Mouse (Mus musculus) ES-CJ7 (cell line): ENCODE results near the gene Kcnk15.
A peak's percentile ranks its signal among the peaks of the same experiment; 100 is the strongest.

Experiments used
- DNase-seq: peaks from one replicate; pipeline ENCODE4 v3.0.0; 2011; ENCODE audit warnings: low read depth, low spot score

Gene Kcnk15

DNA sequence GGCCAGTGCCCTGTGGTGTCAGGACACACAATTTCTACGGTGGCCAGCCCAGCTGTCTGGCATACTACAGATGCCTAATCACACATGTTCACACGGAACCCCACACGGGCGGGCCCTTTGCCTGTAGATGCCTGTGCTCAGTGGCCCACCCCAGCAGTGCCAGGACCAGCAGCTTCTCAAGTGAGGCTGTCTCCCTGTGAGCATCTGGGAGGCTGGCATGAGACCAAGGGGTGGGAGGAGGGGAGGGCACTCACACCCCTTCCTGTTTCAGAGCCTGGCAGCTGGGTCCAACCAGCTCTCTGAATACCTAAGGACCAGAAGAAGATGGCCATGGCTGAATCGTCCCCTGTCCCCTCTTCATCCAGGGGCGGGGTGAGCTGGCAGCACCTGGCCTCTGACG lies 22.0 kb downstream of the Kcnk15 start:
- no peak for DNase-seq

DNA sequence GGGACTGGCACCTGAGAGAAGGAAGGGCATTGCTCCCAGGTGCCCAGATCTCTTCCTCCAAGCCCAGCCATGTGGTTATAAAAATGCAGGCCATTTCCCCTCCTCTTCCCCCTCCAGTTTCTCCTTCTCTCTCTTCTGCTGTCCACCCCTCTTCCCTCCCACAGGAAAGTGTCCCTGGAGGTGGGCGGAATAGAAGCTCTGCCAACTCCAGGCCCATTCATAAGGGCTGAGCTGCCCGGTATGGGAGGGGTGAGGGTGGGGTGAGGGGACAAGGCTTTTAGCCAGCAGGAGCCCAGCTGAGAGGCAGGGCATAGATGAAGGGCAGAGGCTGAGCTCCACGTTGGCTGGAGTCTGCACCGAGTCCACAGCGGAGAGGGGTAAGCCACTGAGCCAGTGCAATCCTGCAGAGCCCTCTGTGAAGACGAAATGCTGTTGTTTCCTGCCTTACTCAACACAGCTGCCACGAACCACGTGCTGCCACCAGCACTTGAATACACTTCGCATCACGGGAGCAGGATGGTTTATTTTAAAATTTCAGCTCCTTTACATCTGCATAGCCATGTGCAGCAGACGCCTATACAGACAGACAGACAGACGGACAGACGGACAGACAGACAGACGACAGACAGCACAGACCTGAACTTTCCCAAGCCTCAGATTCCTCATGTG lies 23.5 kb downstream of the Kcnk15 start:
- DNase-seq, result no peak

DNA sequence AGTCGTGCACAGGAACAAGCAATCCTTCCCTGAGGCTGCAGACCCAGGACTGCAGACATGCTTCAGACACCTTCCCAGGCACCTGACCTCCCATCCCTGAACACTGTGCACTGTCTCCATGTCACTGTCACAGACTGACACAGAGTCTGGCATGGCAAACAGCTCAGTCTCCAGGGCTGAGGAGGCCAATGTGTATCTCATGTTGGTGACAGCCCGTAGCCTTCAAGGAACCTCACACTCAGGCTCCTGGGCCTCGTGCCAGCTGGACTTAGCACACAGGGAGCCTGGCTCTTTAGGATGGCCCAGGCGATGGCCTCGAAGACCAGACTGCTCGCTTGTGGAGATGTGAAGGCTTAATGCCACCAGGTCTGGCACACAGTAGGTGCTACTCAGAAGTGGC lies 27.4 kb downstream of the Kcnk15 start:
- DNase-seq, result no peak

DNA sequence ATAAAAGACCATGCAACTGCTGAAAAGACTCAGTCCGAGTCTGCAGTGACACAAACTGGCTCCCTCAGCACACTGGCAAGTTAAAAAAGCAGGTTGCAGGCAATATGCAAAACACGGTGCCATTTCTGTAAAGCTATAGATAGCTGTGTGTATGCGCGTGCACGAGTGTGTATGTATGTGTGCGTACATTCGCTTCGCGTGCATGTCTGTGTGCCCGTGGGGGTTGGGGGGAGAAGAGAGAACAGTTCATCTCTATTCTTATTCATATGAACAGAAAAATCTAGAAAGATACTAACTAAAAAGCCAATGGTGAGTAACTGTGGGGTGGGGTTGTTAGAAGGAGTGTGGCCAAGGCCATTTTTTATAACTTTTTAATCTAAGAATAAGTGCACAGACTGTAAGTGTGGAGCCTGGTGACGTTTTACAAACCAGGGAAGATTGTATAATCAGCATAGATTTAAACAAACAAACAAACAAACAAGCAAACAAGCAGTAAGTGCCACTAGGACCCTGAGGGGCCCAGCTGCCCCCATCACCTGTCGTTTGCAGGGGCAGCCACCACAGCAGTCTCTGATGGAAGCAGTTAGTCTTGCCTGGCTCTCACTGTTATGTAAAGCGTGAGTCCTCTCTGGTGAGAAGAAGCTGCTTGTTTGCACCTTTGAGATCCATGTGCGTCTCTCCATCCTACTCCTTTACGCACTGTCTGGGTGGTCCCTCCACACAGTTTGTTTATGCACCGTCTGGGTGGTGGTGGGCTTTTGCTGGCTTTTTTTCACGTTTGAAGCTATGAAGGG lies 29.6 kb downstream of the Kcnk15 start:
- peak; percentile 28 for DNase-seq

DNA sequence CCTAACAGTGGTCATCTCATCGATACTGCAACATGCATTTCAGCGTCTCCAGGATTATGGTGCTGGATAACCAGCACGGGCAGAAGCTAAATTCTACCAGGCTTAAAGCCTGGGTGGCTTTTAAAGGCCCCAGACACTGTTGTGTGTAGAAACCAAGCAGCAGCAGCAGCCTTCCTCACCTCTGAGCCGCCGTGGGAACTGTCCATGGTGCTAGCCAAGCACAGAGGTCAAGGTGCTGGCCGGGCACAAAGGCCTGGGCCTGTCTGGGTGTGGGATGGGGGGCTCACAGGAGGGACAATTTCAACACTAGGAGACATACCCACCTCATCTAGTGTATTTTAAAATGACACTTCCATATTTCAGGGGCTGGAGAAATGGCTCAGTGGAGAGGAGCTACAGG lies 36.0 kb downstream of the Kcnk15 start:
- peak; percentile 28 for DNase-seq

DNA sequence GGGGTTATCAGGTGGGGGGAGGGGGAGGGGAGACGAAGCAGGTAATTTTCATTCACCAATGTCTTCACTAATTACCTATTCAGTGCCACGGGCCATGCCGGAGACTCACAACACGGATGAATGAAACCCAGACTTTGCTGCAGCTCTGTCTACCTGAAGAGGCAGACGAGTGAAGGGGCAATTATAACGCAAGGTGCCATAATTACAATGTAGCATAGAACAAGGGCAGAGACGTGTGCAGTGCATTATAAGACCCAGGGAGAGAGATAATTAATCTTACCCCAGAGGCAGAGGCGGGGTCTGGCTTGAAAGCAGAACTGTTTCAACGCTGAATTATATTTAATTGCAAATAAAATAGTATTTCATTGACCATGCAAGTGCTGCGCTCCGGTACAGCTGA lies 37.1 kb downstream of the Kcnk15 start:
- DNase-seq, result no peak

DNA sequence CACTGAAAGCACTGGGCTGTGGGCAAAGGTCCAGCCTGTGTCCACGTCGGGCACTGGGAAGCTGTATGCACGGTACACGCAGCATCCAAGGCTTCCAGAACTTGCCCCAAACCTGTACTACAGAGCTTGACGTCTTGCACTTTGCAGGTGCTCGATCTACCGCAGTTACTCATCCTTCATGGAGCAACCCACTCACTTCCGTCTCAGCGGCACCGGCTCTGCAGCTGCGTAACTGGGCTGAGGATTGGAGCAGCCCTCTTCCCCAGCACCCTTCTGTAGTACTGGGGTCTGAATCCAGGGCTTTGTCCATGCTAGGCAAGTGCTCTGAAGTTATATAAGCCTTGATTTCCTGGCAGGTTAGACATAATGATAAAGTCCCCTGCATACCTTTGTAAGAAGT lies 37.8 kb downstream of the Kcnk15 start:
- no peak for DNase-seq

DNA sequence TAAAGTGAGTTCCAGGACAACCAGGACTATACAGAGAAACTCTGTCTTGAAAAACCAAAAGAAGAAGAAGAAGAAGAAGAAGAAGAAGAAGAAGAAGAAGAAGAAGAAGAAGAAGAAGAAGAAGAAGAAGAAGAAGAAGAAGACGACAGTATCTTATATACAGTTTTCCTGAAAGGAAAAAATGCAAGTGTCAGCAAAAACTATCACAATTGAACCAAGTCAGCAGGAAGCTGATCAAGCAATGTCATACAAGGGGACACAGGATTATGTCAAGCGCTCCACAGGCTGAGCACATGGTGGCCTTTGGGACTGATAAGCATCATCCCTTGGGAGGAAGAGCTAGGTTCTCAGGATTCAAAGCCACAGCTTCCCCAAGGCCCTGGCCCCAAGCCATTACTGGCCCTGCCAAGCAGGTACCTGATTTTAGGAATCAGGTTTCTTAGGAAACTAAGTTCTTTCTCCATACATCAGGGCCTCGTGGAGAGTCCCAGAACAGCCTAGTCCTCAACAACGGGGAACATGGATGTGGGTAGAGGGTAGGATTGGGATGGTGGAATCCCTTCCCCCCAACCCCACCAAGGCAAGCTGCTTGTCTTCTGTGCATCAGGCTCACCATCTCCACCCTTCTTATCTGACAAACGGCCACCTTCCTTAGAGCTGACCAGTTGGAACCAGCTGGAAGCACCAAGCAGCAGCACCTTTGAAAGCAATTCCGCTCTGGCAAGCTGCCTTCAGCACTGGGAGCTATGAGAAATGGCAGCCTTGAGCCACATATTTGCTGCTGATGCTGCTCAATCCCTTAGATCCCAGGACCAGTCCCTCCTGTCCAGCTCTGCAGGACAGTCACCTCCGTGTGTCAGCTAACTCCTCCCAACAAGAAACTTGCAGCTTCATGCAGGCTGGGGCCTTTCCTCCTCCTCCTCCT lies 40.3 kb downstream of the Kcnk15 start:
- no peak for DNase-seq

DNA sequence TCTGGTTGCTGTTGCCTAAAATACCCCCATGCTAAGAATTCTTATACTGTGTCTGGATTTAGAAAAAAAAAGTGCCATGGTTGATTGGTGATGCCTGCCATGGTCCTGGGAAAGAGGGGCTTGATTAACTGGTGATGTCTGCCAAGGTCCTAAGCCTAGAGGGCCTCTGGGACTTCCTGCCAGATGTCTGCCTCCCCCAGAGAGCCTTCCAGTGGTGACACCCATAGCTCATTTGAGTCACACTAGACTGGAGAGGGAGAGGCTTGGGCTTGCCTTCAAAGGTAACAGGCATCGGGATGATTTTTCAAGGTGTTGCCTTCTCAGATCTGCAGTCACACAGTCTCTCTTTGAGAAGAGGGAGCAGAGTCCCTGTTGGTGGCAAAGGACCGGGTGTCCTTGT lies 41.7 kb downstream of the Kcnk15 start:
- no peak for DNase-seq

DNA sequence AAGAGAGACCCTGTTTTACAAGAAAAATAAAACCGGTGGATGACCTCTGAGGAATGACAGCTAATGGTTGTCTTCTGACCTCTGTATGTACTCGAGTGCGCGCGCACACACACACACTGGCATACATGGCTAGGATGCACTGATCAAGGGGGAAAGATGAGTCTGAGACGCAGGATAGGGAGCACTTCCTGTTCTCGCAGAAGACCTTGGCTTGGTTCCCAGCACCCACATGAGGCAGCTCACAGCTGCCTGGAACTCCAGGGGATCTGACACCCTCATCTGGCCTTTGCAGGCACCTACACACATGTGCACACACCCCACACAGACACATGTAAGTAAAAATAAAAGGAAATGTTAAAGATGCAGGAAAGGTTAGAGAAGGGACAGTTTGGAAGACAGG lies 43.6 kb downstream of the Kcnk15 start:
- no peak for DNase-seq

DNA sequence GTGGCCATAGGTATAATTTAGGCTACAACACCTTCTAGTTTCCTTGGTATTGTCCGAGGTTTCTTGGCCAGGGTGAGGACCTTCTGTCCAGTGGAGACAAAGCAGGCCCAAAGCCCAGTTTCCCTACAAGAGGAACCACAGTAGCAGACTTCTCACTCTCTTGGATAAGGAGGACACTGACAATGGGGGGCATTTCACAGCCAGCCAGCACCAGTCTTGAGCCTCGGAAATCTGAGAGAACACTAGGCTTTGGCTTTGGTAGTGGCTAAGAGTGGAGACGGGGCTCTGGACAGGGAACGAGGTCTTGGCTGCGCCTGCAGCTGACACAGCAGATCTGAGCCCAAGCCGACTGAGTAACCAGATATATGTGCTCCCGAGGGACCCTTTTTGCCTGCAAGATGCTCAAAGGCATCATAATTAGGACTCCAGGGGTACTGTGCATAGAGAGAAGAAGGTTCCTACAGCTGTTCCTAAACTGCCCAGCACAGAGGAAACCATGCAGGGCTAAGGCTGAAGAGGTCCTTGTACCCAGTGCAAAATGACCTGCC lies 44.6 kb downstream of the Kcnk15 start:
- DNase-seq, result no peak

DNA sequence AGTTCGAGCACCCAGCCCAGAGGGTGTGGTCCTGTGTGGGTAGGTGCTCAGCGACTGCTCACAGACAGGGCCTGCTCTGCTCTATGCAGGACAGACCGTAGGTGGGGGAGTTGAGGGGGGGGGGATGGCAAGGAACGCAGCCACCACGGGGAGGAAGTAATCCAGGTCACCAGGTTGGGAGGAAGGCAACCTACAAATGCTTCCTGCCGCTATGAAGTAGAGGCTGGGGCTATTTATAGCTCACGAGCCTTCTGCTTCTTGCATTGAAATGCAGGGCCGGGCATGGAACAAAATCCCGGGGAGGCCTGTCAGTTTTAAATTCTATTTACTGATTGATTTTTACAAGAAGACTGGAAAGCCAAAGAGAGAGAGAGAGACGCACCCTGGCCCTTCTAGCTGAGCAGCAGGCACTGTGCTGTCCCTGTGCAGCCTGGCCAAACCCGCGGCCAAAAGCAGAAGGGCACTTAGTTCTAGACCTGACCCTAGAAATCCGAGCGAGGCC lies 46.5 kb downstream of the Kcnk15 start:
- DNase-seq, result no peak

DNA sequence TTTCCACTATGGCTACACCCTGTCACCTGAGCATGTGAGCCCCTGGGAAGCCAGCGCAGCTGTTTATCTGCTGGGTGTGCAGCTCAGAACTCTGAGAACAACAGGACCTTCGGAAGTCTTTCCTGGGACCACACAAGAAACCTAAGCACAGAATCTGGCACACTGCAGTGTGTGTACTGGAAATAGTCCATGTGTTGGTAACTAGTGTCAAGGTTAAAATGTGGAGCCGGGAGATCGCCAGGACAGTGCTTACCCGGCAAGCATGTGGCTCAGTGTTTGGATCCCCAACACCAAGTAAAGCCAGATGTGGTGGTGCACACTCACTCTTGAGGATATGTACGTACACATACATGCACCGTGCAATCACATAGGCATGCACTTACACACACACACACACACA lies 47.6 kb downstream of the Kcnk15 start:
- DNase-seq, result no peak

DNA sequence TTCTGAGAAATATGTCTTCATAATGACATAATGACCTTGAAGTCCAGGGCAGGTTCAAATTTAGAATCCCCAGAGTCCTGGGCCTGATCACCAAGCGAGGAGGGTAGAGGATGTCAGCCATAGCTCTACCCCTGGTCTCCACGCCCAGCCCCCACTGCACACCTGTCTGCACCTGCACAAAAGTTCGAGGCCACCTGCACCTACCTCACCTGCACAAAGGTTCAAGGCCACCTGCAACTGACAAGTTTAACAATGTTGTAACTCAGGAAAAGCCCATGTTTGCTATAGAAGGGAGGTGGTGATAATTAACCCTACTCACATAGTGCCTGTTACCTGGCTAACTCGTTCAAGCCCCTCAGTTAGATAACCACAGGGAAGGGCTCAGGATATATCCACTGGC lies 49.0 kb downstream of the Kcnk15 start:
- DNase-seq, result no peak

DNA sequence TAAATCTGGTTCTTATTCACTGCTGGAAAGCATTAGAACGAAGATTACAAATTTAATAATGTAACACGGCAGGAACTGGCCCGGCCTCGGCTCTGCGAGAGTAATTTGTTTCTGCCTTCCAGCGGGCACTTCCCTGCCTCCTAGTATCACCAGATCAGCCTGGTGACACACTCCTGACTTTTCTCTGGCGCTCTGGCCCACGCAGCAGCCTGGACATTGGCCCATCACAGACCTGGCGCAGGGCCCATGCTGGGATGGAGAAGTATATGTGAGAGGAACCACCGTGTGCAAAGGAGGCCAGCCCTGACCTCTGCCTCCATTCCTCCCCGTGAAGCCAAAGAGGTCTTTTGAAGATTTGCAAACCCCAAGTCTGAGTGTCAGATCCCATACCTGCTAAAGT lies 50.0 kb downstream of the Kcnk15 start:
- DNase-seq, result no peak

DNA sequence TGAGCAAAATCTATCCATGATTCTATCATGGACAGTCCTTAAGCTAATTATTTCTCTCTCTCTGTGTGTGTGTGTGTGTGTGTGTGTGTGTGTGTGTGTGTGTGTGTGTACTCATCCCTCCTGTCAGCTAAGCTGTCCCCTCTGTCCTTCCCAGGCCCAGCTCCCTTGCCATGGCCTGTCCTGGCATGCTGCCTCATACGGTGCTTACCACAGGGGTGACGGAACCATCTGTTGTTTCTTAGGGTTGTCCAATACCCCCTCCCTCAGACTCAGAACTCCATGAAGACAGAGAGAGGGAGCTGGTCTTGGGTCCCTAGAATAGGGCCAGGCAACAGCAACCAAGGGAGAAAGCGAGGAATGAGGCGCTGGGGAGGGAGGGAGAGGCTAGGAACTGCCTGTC lies 50.9 kb downstream of the Kcnk15 start:
- no peak for DNase-seq

DNA sequence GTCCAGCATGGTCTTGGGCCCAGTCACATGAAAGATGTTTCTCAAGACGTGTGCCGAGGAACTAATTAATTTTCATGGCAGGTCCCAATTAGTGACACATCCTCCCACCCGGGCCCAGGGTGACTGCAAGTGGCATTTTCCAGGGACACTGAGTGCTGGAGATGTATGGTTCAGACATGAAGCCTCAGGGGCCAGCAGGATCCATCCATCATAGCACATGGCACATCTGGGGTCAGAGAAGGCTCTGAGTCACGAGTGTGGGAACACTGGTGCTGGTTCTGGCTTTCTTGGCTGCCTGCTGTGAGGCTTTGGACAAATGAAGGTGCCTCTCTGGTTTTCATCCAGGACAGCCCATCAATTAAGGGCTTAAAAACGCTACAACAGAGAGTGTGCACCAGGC lies 53.7 kb downstream of the Kcnk15 start:
- DNase-seq, result no peak
